Mouse (Mus musculus) right cerebral cortex, postnatal 36 days (tissue): ENCODE data around the gene Hist2h3c2.
A peak's percentile ranks its signal among the peaks of the same experiment; 100 is the strongest.
"Not testable (repeated sequence)": the region's sequence is repeated elsewhere in the genome, so short reads cannot be mapped to it uniquely, and the experiment has no call there.

ENCODE experiments used
- DNase-seq, 2 experiments: peaks; one replicate each; pipeline ENCODE4 v3.0.0; 2022; ENCODE audit warnings: low spot score in 2 of 2, mixed read lengths in 1 of 2

The Hist2h3c2 gene

GRCm38 (mm10) chr3:96238954-96239793 lies at the start of gene Hist2h3c2:
Gene Hist2h3c2, minus strand, starts transcription at chr3:96239127.
- DNase-seq: not testable (repeated sequence)

GRCm38 (mm10) chr3:96287334-96287733 lies 48.4 kb upstream of the Hist2h3c2 start:
- DNase-seq: not testable (repeated sequence)

- DNase-seq: no peak
Observed at GRCm38 (mm10) chr3:96284457-96284856, 45.5 kb upstream of the Hist2h3c2 start.

GRCm38 (mm10) chr3:96280660-96281059 lies 41.7 kb upstream of the Hist2h3c2 start:
- no peak for DNase-seq

- DNase-seq: peak; percentile 90 to 92
Observed at GRCm38 (mm10) chr3:96277800-96278624, 39.1 kb upstream of the Hist2h3c2 start.

- peak; percentile 43 to 50 for DNase-seq
Observed at GRCm38 (mm10) chr3:96277428-96277799, 38.5 kb upstream of the Hist2h3c2 start.

GRCm38 (mm10) chr3:96273591-96274465 lies 34.9 kb upstream of the Hist2h3c2 start:
- DNase-seq: no peak

- DNase-seq: peak; percentile 93 to 97
Observed at GRCm38 (mm10) chr3:96269511-96270474, 30.9 kb upstream of the Hist2h3c2 start, which contains the start of gene Hist2h2bb. Gene Hist2h2bb, plus strand, starts transcription at chr3:96269752.

- DNase-seq: not testable (repeated sequence)
Observed at GRCm38 (mm10) chr3:96268776-96269378, 29.9 kb upstream of the Hist2h3c2 start.

- peak; percentile 80 to 85 for DNase-seq
Observed at GRCm38 (mm10) chr3:96268051-96268775, 29.3 kb upstream of the Hist2h3c2 start, which contains the start of gene Hist2h3b. Gene Hist2h3b, plus strand, starts transcription at chr3:96268654.

GRCm38 (mm10) chr3:96267541-96267940 lies 28.6 kb upstream of the Hist2h3c2 start:
- no peak for DNase-seq

GRCm38 (mm10) chr3:96266132-96266710 lies 27.3 kb upstream of the Hist2h3c2 start:
- no peak for DNase-seq

GRCm38 (mm10) chr3:96264404-96264949 lies 25.6 kb upstream of the Hist2h3c2 start:
- no peak for DNase-seq

- no peak for DNase-seq
Observed at GRCm38 (mm10) chr3:96263558-96264403, 24.9 kb upstream of the Hist2h3c2 start.

GRCm38 (mm10) chr3:96262979-96263550 lies 24.1 kb upstream of the Hist2h3c2 start, which contains the start of gene Hist2h4:
Gene Hist2h4, minus strand, starts transcription at chr3:96263311.
- DNase-seq: peak; percentile 96

- peak; percentile 79 to 89 for DNase-seq
Observed at GRCm38 (mm10) chr3:96262216-96262875, 23.4 kb upstream of the Hist2h3c2 start.
